Mouse (Mus musculus) left cerebral cortex, postnatal 10 days (tissue): ENCODE measurements around the gene Hydin. TPM values are rescaled to one million over a fixed set of nuclear protein-coding genes. Genes with fewer than 3 reads are reported as not detected.

Experiments
- DNase-seq, 2 experiments: peaks; one replicate each; pipeline ENCODE4 v3.0.0; 2021 to 2022; ENCODE audit warnings: low spot score in 2 of 2, mixed read lengths in 1 of 2; ENCODE audit errors: extremely low spot score in 1 of 2
- intact Hi-C: fragments of 180-260 bp; cut with DNase I; formaldehyde crosslinking; loops from one replicate; pipeline ENCODE4 v1.15.1; 2025
- total RNA-seq, 2 experiments: library from RNA; stranded (reverse); gene quantifications; 2 replicates each; pipeline ENCODE4 v1.2.3; 2021

Gene Hydin
- total RNA-seq, 2 experiments from 2014 or later: 0.24 to 0.26 TPM

GRCm38 (mm10) chr8:110419711-110420110, 152.9 kb downstream of the Hydin start:
- intact Hi-C loops: no loop called here

GRCm38 (mm10) chr8:110420221-110420620, 153.4 kb downstream of the Hydin start:
- no peak for DNase-seq
- intact Hi-C loops: no loop called here

More at GRCm38 (mm10) chr8:110419711-110420110, 152.9 kb downstream of the Hydin start:
- DNase-seq: no peak

DNA sequence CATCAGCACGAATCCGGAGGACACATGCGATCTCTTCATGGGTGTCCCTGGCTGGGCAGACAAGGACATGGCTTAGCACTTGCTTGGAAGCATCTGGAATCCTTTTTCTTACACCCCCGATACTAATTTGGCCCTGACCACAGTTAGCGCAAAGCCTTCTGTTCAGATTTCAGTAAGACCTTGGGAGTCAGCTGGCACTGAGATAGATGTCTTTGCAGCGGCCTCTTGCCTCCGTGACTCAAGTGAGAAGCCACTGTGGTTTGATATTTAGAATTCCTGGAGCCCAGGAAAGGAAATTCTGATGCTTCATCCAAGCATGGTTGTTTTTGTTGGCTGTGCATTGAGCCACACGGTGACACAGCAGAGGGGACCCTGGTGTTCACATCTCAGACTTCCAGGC, 157.4 kb downstream of the Hydin start:
- no peak for DNase-seq
- intact Hi-C loops: no loop called here

DNA sequence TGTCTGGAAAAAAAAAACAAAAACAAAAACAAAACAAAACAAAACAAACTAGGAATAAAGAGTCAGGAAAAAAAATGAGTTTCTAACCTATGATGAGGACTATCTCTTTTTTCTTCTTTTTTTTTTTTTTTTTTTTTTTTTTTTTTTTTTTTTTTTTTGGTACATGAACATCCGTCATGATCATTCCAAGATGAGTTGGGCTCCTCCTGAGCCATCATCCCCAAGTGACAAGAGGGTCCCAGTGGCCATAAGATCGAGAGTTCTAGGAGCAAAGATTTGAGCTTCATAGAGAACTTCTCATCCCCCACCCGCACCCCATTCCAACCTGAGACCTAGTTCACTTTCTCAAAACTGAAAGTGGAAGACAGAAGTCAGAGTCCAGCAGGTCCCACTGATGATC, 164.6 kb downstream of the Hydin start:
- intact Hi-C loops: no loop called here
- no peak for DNase-seq

- intact Hi-C loops: no loop called here
- DNase-seq: no peak
These were observed 173.8 kb downstream of the Hydin start for GRCm38 (mm10) chr8:110440528-110440927.

- intact Hi-C loops: no loop called here
These were observed 177.5 kb downstream of the Hydin start for GRCm38 (mm10) chr8:110444276-110444675.

DNA sequence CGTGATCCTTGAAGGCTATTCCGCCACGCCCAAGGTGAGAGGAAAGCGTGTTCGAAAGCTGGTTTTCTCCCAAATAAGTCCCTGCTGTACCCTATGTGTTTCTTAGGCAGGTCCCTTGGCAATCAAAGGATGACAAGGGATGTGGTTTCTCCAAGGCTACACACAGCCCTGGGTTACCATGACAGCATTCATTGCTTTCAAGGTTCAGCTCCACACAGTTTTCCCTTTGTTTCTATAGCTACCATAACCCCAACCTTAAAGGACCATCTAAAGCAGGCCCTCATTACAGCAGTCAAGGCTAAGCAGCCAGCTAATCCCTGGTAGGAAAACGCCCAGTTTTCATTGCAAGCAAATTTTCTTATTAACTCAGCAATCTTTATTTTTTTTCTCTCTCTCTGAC, 183.7 kb downstream of the Hydin start:
- intact Hi-C loops: no loop called here
- no peak for DNase-seq

More at GRCm38 (mm10) chr8:110444276-110444675, 177.5 kb downstream of the Hydin start:
- no peak for DNase-seq

DNA sequence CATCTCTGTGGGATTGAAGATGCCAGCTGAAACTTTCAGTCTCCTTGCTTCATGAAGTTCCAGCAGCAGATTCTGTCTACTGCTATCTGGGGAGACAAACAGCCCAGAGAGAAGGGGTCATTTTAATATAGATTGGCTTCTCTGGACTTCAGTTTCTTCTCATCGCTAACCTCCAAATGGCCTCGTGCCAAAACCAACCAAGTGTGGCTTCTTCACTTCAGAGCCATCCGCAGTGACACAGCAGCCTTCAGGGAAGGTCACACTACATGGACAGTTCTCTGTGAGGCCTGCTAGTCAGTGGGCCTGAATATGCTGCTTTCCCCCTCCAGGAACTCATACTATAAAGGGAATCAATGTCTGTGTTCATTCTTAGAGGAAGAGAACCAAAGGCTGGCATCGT, 187.7 kb downstream of the Hydin start:
- intact Hi-C loops: no loop called here
- no peak for DNase-seq

- DNase-seq: no peak
- intact Hi-C loops: no loop called here
These were observed 190.6 kb downstream of the Hydin start for GRCm38 (mm10) chr8:110457424-110457823.

- intact Hi-C loops: no loop called here
These were observed 195.9 kb downstream of the Hydin start for GRCm38 (mm10) chr8:110462627-110463208.

GRCm38 (mm10) chr8:110463773-110464460, 197.1 kb downstream of the Hydin start:
- intact Hi-C loops: no loop called here
- DNase-seq: no peak

More at GRCm38 (mm10) chr8:110462627-110463208, 195.9 kb downstream of the Hydin start:
- DNase-seq: no peak

DNA sequence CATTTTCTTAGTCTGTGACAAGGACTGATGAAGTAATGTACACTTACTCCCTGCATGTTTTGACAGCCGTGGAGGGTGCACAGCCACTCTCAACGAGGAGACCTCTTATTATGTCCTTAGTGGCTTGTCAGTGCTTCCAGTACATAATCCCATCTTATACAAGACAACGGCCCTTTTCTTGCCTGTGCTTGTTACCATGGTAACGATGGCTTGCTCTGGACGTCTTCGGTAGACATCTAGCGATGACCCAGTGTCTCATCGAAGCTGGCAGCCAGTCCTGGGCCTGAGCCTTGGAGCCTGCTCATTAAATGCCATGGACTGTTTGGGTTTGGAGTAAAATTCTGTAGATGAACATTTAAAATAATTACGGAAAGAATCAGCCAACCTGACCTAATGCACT, 198.8 kb downstream of the Hydin start:
- DNase-seq: no peak
- intact Hi-C loops: no loop called here

DNA sequence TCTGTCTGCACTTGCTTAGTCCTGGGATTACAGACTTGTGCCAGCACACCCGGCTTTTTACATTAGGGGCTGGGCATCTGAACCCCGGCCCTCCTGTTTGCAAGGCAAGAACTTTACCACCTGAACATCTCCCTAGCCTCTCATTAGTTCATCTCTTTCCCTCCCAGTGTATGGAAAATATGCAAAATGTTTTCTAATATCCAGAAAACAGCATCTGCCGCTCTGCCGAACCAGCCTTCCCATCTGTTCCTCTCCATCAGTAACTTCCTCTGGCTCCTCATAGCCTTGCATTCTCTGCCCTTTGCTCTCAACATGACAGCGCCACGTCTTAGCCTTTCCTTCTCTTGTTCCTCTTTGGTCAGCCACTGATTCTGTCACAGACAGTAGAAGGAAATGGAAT, 210.5 kb downstream of the Hydin start:
- intact Hi-C loops: loop anchor here (5.0 to 10.0 kb wide), 2 partner anchors 350 to 502 kb away; no protein-coding TSS in a partner anchor
- DNase-seq: no peak

DNA sequence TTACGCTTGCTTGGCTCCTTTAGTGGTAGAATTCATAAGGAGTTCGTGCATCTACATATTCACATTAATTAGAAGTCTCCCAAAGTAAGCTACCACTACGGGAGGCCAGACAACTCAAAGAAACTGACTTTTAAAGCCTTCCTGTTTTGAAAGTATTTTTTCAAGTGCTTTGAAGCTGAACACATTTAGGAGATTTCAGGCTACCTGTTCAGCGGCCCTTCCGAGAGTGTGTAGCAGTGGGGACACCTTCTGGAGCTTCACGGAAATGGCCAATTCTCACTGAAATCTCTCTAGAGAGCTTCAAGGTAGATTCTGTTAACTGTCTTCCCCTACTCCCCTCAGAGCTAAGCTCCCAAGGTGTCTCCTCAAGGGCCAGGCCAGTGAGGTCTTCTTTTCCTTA, 211.8 kb downstream of the Hydin start:
- intact Hi-C loops: loop anchor here (1.0 to 10.0 kb wide), 3 partner anchors 310 to 504 kb away; partner anchors contain the start of gene Calb2
- DNase-seq: peak in 1 of 2 experiments; percentile 60

DNA sequence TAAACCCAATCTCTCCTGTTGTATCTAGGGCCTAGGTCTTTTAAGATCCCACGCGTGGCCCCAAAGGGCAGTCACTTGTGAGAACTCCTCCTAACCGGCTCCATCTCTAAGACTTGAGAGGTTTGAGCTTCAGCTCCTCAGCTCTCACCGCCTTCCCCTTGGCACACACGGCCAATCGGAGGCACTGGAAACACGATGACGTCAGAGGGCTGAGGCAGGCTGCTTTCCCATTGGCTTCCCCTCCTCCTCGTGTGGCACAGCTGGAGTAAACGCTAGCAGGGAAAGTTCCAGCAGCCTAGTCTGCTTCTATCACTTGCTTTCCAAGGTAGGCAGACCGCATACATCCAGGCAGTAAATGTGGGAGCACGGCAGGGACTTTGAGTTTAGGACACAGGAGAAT, 212.6 kb downstream of the Hydin start:
- intact Hi-C loops: loop anchor here (5.0 to 10.0 kb wide), 2 partner anchors 352 to 505 kb away; no protein-coding TSS in a partner anchor
- no peak for DNase-seq

DNA sequence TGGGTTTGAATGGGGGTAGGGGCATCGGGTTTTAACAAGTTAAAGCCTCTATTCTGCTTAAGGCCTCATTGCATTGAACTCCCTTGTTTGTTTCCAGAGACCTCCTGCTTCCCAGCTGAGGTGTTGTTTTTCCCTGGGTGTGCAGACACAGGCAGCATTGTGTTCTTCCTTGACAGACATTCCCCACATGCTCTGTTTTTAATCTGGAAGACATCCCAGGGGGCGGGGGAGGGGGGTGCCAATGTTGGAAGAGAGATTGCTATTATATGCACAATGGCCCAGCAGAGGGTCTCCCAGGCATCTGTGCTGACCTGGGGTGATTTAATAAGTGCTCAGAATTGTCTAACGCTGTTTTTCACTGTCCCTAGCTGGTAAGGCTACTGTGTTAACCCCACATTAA, 215.5 kb downstream of the Hydin start:
- intact Hi-C loops: no loop called here
- no peak for DNase-seq

- intact Hi-C loops: no loop called here
- no peak for DNase-seq
These were observed 218.5 kb downstream of the Hydin start for GRCm38 (mm10) chr8:110485234-110485633.

- intact Hi-C loops: no loop called here
- DNase-seq: no peak
These were observed 219.2 kb downstream of the Hydin start for GRCm38 (mm10) chr8:110486020-110486419.

DNA sequence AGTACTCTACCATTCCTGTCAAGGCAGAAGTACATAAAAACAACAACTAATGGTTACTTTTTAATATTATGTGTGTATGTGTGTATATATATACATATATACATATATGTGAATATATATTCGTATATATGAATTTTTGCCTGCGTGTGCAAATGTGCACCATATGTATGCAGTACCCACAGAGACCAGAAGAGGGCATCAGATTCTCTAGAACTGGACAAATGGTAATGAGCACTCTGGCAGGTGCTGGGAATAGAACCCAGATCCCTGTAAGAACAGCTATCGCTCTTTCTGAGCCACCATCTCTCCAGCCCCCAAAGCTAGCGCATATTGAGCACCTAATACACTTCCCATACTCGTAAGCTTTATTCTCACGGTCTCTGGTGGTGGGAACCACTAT, 220.9 kb downstream of the Hydin start:
- DNase-seq: no peak
- intact Hi-C loops: no loop called here

DNA sequence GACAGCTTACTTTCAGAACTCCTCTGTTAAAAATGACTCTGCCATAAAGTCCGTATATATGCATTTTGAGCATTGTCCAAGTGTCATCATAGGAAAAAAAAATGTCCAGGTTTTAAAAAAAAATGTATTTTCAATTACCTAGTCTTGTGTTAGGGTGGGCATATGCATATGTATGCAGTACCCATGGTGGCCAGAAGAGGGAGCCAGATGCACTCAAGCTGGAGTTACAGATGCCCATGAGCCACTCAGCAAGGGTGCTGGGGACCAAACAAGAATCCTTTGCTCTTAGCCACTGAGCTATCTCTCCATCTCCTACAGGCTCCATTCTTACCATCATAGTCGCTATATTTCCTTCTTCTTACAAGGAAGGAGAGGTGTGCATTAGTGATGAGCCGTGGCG, 222.6 kb downstream of the Hydin start:
- no peak for DNase-seq
- intact Hi-C loops: no loop called here
